Mouse (Mus musculus) limb, embryonic 11.5 days (tissue): ENCODE measurements around the gene Usp9x. TPM values are rescaled to one million over a fixed set of nuclear protein-coding genes. Genes with fewer than 3 reads are reported as not detected.

Experiments used
- ATAC-seq: fragments of 200-750 bp; cut with Nextera tagmentation; 2 replicates; pipeline ENCODE4 v1.8.0; 2017; ENCODE audit warnings: low read depth; ENCODE audit not compliant: insufficient number of reproducible peaks, low FRiP score, low TSS enrichment
- DNase-seq: peaks from one replicate; pipeline ENCODE4 v3.0.0-alpha.2; 2015; ENCODE audit warnings: low spot score
- H3K27ac ChIP-seq: fragments of 300-500 bp; sonication (generic); replicated peaks from 2 replicates; pipeline ENCODE4 v1.5.1; 2014; ENCODE audit warnings: low read depth, mild to moderate bottlenecking, low read length
- H3K27me3 ChIP-seq: fragments of 300-500 bp; sonication (generic); 2 replicates; pipeline ENCODE4 v1.6.1; 2014; ENCODE audit warnings: mild to moderate bottlenecking, low read length, mixed read lengths; ENCODE audit not compliant: control insufficient read depth, insufficient read depth
- H3K36me3 ChIP-seq: fragments of 300-500 bp; sonication (generic); 2 replicates; pipeline ENCODE4 v1.6.1; 2014; ENCODE audit warnings: mild to moderate bottlenecking, low read length, moderate library complexity, mixed read lengths; ENCODE audit not compliant: control insufficient read depth, insufficient read depth
- H3K4me1 ChIP-seq: fragments of 300-500 bp; sonication (generic); 2 replicates; pipeline ENCODE4 v1.6.1; 2014; ENCODE audit warnings: low read length, mixed read lengths; ENCODE audit not compliant: control insufficient read depth, insufficient read depth
- H3K4me2 ChIP-seq: fragments of 300-500 bp; sonication (generic); 2 replicates; pipeline ENCODE4 v1.6.1; 2014; ENCODE audit warnings: low read depth, mild to moderate bottlenecking, moderate library complexity; ENCODE audit not compliant: severe bottlenecking
- H3K4me3 ChIP-seq: fragments of 300-500 bp; sonication (generic); 2 replicates; pipeline ENCODE4 v1.5.1; 2014; ENCODE audit warnings: low read depth, low read length
- H3K9ac ChIP-seq: fragments of 300-500 bp; sonication (generic); 2 replicates; pipeline ENCODE4 v1.6.1; 2014; ENCODE audit warnings: mild to moderate bottlenecking, low read length
- H3K9me3 ChIP-seq: fragments of 300-500 bp; sonication (generic); 2 replicates; pipeline ENCODE4 v1.6.1; 2016; ENCODE audit warnings: low read length; ENCODE audit not compliant: control insufficient read depth
- WGBS: fragments of 180-500 bp; shearing (Covaris S2); extraction: QIAGEN DNeasy Blood & Tissue Kit; methylation state at CpG from one replicate; pipeline ENCODE4 v1.1.7; 2014; 5-methylcytosine and 5-hydroxymethylcytosine counted together
- polyA plus RNA-seq: library from polyadenylated mRNA; unstranded; fragments of >200 nt; fragmentation: Nextera tagmentation; extraction: Ambion mirVana; gene quantifications from 2 replicates; pipeline ENCODE4 v1.2.1, GENCODE M21; 2014

The Usp9x gene
- polyA plus RNA-seq, 1 experiment from 2014 or later, result 50.8 TPM

- Histone ChIP-seq H3K4me1 (no peaks in the 10 kb centered on the region), H3K4me3 (no peak overlapping the region), H3K27ac (no peak overlapping the region), H3K27me3 (no peaks in the 10 kb centered on the region), H3K9me3 (no peaks in the 10 kb centered on the region), H3K9ac (no peak overlapping the region), H3K36me3 (no peaks in the 10 kb centered on the region), H3K4me2 (no peak overlapping the region)
- no peak for ATAC-seq
- no peak for DNase-seq
- 88% methylated on average over 7 of the region's 9 CpGs for WGBS
These were observed 6.9 kb upstream of the Usp9x start for GRCm38 (mm10) chrX:13064273-13064925.

- H3K27me3 ChIP-seq, result peaks cover 11% of the 10 kb centered on the region; the same call in 1 of the 2 replicates
- H3K9ac ChIP-seq, result no peak overlapping the region
- ATAC-seq (no peak), DNase-seq (no peak)
- no peak overlapping the region for H3K27ac ChIP-seq
- no peaks in the 10 kb centered on the region for H3K9me3 ChIP-seq
- no peaks in the 10 kb centered on the region for H3K4me1 ChIP-seq
- no peaks in the 10 kb centered on the region for H3K36me3 ChIP-seq
- WGBS, result 29% methylated on average over 8 of the region's 8 CpGs
- H3K4me3 ChIP-seq, result peak overlapping the region; percentile 70
- peak overlapping the region; percentile 25; the same call in 1 of the 2 replicates for H3K4me2 ChIP-seq
These were observed 1.1 kb upstream of the Usp9x start for GRCm38 (mm10) chrX:13070206-13070572.

- Histone ChIP-seq H3K9ac (peak overlapping the region; percentile 65), H3K4me2 (peak overlapping the region; percentile 25), H3K4me1 (no peaks in the 10 kb centered on the region), H3K27ac (peak overlapping the region; percentile 80), H3K36me3 (no peaks in the 10 kb centered on the region), H3K9me3 (no peaks in the 10 kb centered on the region), H3K4me3 (peak overlapping the region; percentile 70), H3K27me3 (peaks cover 11% of the 10 kb centered on the region; the same call in 1 of the 2 replicates)
- DNase-seq, result peak; percentile 91
- ATAC-seq, result peak; percentile 85
- WGBS, result 20% methylated on average over 32 of the region's 35 CpGs
These were observed 591 bp upstream of the Usp9x start for GRCm38 (mm10) chrX:13070573-13071240.

- Histone ChIP-seq H3K4me1 (no peaks in the 10 kb centered on the region), H3K27me3 (peaks cover 11% of the 10 kb centered on the region; the same call in 1 of the 2 replicates), H3K4me2 (peak overlapping the region; percentile 17; the same call in 1 of the 2 replicates), H3K27ac (peak overlapping the region; percentile 68), H3K9ac (peak overlapping the region; percentile 77), H3K9me3 (no peaks in the 10 kb centered on the region), H3K36me3 (no peaks in the 10 kb centered on the region), H3K4me3 (peak overlapping the region; percentile 70)
- WGBS, result 16% methylated on average over 33 of the region's 67 CpGs
- DNase-seq, result no peak
- ATAC-seq, result peak; percentile 55; the same call in 1 of the 2 replicates
These were observed 620 bp downstream of the Usp9x start for GRCm38 (mm10) chrX:13071776-13072460.

GRCm38 (mm10) chrX:13072461-13072982 is 1.2 kb downstream of the Usp9x start:
- H3K27me3 ChIP-seq, result peaks cover 11% of the 10 kb centered on the region; the same call in 1 of the 2 replicates
- H3K4me3 ChIP-seq, result peak overlapping the region; percentile 70
- H3K4me1 ChIP-seq, result no peaks in the 10 kb centered on the region
- H3K4me2 ChIP-seq, result peak overlapping the region; percentile 41
- peak overlapping the region; percentile 68 for H3K27ac ChIP-seq
- 9% methylated on average over 46 of the region's 73 CpGs for WGBS
- H3K9me3 ChIP-seq, result no peaks in the 10 kb centered on the region
- ATAC-seq (peak; percentile 33; the same call in 1 of the 2 replicates), DNase-seq (peak; percentile 79)
- H3K36me3 ChIP-seq, result no peaks in the 10 kb centered on the region
- H3K9ac ChIP-seq, result peak overlapping the region; percentile 77

GRCm38 (mm10) chrX:13085621-13086020 is 14.3 kb downstream of the Usp9x start:
- no peaks in the 10 kb centered on the region for H3K9me3 ChIP-seq
- no peak for ATAC-seq
- H3K9ac ChIP-seq, result no peak overlapping the region

GRCm38 (mm10) chrX:13096985-13097384 is 25.7 kb downstream of the Usp9x start:
- WGBS, result 83% methylated on average over 1 of the region's 1 CpGs
- no peaks in the 10 kb centered on the region for H3K9me3 ChIP-seq
- no peak overlapping the region for H3K4me3 ChIP-seq
- ATAC-seq (no peak), DNase-seq (no peak)
- no peaks in the 10 kb centered on the region for H3K4me1 ChIP-seq
- H3K36me3 ChIP-seq, result no peaks in the 10 kb centered on the region
- H3K4me2 ChIP-seq, result no peak overlapping the region
- H3K27ac ChIP-seq, result no peak overlapping the region
- no peak overlapping the region for H3K9ac ChIP-seq
- no peaks in the 10 kb centered on the region for H3K27me3 ChIP-seq

More at GRCm38 (mm10) chrX:13085621-13086020, 14.3 kb downstream of the Usp9x start:
- Histone ChIP-seq H3K36me3 (no peaks in the 10 kb centered on the region), H3K27ac (no peak overlapping the region), H3K4me3 (no peak overlapping the region), H3K4me2 (no peak overlapping the region), H3K4me1 (no peaks in the 10 kb centered on the region), H3K27me3 (no peaks in the 10 kb centered on the region)
- WGBS, result 60% methylated on average over 1 of the region's 1 CpGs
- no peak for DNase-seq

- no peaks in the 10 kb centered on the region for H3K36me3 ChIP-seq
- H3K4me1 ChIP-seq, result no peaks in the 10 kb centered on the region
- no peak overlapping the region for H3K9ac ChIP-seq
- no peak overlapping the region for H3K4me2 ChIP-seq
- DNase-seq (no peak), ATAC-seq (no peak)
- WGBS, result 29% methylated on average over 7 of the region's 7 CpGs
- 0 out of 2 replicates have a peak, but pooled peaks cover 3% of the 10 kb centered on the region for H3K27me3 ChIP-seq
- no peaks in the 10 kb centered on the region for H3K9me3 ChIP-seq
- H3K27ac ChIP-seq, result no peak overlapping the region
- no peak overlapping the region for H3K4me3 ChIP-seq
These were observed 135.2 kb downstream of the Usp9x start for GRCm38 (mm10) chrX:13206514-13206913.
